Mouse (Mus musculus): ENCODE measurements around the gene Pla2g4f.

Pla2g4f gene

DNA sequence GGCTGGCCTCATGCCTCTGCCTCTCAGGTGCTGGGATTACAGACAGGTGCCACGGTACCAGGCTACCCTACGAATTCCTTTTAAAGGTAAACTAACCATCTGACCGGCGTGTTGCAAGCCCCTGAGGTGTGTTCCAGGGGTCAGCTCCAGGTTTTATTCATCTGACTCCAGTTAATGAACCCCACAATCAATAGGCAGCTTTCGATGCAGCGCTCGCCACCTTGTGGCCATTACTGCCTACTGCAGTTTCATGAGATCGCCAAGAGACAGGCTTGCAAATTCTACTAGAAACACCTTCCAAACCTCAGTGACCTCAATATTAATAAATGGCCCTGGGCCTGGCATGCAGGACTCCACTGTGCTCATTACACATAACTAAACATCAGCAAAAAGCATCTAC is 34.0 kb downstream of the Pla2g4f start:
- no peak for DNase-seq (ENCODE audit: low spot score)

DNA sequence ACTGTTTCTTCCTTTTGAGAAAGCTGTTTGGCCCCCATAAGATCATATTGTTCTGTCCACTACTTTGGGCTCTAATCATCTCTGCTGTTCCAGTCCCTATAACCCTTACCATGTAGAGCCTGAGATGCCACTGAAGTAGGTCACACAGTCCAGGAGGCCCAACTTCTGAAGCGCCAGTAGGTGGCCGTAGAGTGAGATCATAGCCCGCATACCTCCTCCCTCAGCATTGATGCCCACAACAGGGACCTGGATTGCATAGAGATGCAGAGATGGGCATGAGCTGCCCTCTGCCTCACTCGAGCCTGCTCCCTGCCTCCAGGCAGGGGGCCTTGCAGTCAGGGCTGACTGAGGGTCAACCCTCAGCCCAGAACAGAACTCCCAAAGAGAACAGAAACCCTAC is 37.0 kb downstream of the Pla2g4f start:
- DNase-seq (ENCODE audit: low spot score): no peak

DNA sequence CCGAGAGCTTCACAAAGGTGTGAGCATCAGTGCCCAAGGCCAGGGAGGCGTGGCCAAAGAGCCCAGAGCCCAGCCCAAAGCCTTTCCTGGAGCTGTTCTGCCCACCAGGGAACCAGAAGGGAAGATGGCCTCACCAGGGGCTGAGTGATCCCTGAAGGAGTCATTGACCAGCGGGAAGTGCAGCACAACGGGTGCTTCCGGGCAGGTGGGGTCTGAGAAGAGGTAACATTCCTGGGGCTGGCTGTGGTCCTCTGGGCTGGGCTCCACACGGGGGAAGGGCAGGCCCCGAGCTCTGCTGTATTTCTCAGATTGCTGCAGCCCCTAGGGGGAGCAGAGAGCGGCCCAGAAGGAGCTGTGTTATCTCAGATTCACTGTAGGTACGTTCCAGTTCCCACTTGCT is 45.3 kb downstream of the Pla2g4f start:
- no peak for DNase-seq (ENCODE audit: low spot score)

DNA sequence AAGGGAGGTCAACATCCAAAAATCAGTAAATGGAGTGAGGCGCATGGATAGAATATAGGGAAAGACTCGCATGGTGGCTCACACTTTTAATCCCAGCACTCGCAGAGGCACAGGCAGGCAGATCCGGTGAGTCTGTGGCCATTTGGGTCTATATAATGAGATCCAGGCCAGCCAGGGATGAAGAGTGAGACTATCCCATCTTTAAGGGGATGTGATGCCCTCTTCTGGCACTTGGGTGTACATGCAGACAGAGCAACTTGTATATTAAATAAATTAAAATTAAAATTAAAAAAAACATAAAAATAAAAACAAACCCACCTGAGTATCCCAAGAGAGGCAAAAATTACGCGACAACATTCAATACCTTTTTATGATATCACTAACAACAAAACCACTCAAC is 48.4 kb downstream of the Pla2g4f start:
- no peak for DNase-seq (ENCODE audit: low spot score)

DNA sequence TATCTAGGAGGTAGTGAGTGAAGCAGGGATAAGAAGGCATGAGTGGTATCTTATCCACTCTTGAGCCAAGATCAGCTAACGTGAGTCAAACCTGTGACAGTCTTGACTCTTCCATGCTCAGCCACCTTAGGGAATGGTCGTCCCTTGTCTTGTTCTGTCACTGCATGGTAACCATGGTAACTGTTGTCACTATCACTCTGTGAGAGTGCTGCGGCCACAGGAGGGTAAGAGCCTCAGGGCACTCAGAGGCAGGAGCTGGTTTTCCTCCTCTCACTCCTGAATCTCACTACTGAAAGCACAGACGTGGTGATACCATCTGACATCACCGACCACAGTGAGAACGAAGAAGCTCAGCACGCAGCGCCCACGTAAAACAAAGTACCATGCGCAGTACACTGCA is 49.1 kb downstream of the Pla2g4f start:
- DNase-seq (ENCODE audit: low spot score): no peak

DNA sequence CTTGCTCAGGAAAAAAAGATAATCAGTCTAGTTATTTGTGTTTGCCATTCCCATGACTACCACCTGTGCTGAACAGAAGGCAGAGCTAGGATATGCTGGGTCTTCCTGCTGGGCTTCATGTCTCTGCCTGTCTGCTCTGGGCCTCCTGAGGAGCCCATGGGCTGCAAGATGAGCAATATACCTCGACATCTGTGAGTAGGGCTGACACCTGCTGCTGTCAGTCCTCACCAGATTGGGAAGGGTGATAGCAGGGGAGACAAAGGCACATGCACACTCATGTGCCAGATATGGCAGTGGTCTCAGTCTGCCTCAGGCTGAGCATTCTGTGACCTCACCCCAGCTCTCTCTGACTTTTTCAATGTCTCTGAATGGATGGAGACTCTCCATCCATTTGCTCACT is 51.1 kb downstream of the Pla2g4f start:
- no peak for DNase-seq (ENCODE audit: low spot score)

DNA sequence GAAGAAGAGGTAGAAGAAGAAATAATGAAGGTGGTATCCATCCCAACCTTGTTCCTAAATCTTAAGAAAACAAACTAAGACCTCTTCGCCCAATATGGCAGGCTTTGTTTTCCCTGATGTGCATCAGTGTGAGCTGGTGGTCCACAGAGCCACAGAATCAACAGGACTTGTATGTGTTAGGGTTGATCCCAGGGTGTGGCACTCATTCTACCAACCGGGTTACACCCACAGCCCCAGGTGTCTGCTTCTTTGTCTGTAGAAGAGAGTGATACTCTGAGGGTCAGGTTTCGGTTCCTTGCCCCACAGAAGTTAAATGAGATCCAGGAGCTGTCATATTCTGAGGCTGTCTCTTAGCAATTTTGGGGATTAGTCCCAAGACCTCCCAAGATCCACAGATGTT is 52.6 kb downstream of the Pla2g4f start:
- no peak for DNase-seq (ENCODE audit: low spot score)

DNA sequence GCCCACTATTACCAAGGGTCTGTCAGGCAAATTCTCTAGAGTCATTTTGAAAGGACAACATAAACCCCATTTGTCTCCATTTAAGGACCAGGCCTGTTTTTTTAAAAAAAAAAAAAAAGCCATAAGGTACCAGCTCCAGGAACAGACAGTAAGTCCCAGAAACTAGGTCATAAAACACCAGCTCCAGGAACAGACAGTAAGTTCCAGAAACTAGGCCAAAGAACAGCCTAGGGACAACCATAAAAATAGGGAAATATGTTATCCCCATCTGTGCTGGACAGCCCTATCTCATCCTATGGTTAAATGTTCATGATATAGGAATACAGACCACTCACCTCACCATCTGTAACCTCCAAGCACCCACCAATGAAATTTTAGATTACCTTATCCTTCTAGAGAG is 57.7 kb downstream of the Pla2g4f start:
- no peak for DNase-seq (ENCODE audit: low spot score)

DNA sequence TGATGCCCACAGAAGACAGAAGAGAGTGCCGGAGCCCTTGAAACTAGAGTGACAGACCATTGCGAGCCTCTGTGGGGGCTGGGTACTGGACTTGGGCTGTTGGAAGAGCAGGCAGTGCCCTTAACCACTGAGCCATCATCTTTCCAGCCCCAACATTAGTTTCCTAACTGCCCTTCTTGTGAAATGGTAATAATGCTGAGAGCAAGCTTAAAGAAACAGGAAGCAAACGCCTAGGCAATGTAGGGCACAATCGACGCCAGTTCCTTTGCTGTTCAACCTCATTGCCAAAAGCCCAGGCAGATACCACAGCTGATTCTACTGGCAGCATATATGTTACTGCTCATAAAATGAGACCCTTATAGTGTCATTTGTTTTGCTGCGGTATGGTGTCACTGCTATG is 61.3 kb downstream of the Pla2g4f start:
- DNase-seq (ENCODE audit: low spot score): no peak
